Mouse (Mus musculus) ES-Bruce4 (cell line): ENCODE data around the gene Clrn3. TPM values are rescaled to one million over a fixed set of nuclear protein-coding genes. Genes with fewer than 3 reads are reported as not detected.

ENCODE experiments used
- H3K27ac ChIP-seq: 2 replicates; pipeline ENCODE4 v1.5.1; 2012; ENCODE audit warnings: low read length, inconsistent platforms; ENCODE audit not compliant: insufficient read depth
- H3K27me3 ChIP-seq: 2 replicates; pipeline ENCODE4 v1.6.1; 2012; ENCODE audit warnings: mild to moderate bottlenecking, low read length, inconsistent platforms; ENCODE audit not compliant: control insufficient read depth, poor library complexity, insufficient read depth, severe bottlenecking
- H3K36me3 ChIP-seq: 2 replicates; pipeline ENCODE4 v1.6.1; 2012; ENCODE audit warnings: inconsistent platforms, mild to moderate bottlenecking, low read length, moderate library complexity; ENCODE audit not compliant: control insufficient read depth, poor library complexity, insufficient read depth, severe bottlenecking
- H3K4me1 ChIP-seq: one replicate; pipeline ENCODE4 v1.8.1; 2011; ENCODE audit warnings: low read length; ENCODE audit not compliant: control insufficient read depth, insufficient read depth
- H3K4me3 ChIP-seq: 2 replicates; pipeline ENCODE4 v1.5.1; 2011; ENCODE audit warnings: low read depth, mild to moderate bottlenecking, low read length
- H3K9ac ChIP-seq: 2 replicates; pipeline ENCODE4 v1.6.1; 2012; ENCODE audit warnings: low read depth, mild to moderate bottlenecking, inconsistent platforms; ENCODE audit not compliant: poor library complexity, severe bottlenecking
- H3K9me3 ChIP-seq: replicated peaks from 2 replicates; pipeline ENCODE4 v1.6.1; 2012; ENCODE audit warnings: mild to moderate bottlenecking, low read length, inconsistent platforms; ENCODE audit not compliant: control insufficient read depth, poor library complexity, insufficient read depth, severe bottlenecking
- CTCF ChIP-seq: IDR thresholded peaks from one replicate; pipeline ENCODE4 v1.8.1; 2011; ENCODE audit warnings: low read depth, low read length
- EP300 ChIP-seq: IDR thresholded peaks from 2 replicates; pipeline ENCODE4 v1.6.1; 2011; ENCODE audit warnings: low read depth, low read length; ENCODE audit not compliant: insufficient read depth
- POLR2A ChIP-seq: IDR thresholded peaks from one replicate; pipeline ENCODE4 v1.8.1; 2011; ENCODE audit warnings: low read length; ENCODE audit not compliant: insufficient read depth
- polyA plus RNA-seq: library from polyadenylated mRNA; stranded (reverse); fragments of >200 nt; gene quantifications from 2 replicates; pipeline ENCODE4 v1.2.4, GENCODE M21; 2011; ENCODE audit warnings: low read depth; ENCODE audit not compliant: missing spikeins, insufficient read depth, insufficient read length

Gene Clrn3
- polyA plus RNA-seq, 1 experiment: not detected

- Histone ChIP-seq H3K9ac (no peak overlapping the region), H3K27me3 (no peaks in the 10 kb centered on the region; the same call in 1 of the 2 replicates), H3K4me3 (no peak overlapping the region), H3K27ac (no peak overlapping the region), H3K36me3 (no peaks in the 10 kb centered on the region), H3K4me1 (no peaks in the 10 kb centered on the region), H3K9me3 (no peaks in the 10 kb centered on the region)
- TF ChIP-seq CTCF (no peak), POLR2A (no peak), EP300 (no peak)
These were observed 13.8 kb upstream of the Clrn3 start for GRCm38 (mm10) chr7:135542235-135542634.

GRCm38 (mm10) chr7:135539429-135539828 is 11.0 kb upstream of the Clrn3 start:
- Histone ChIP-seq H3K4me3 (no peak overlapping the region), H3K9ac (no peak overlapping the region)
- TF ChIP-seq CTCF (no peak), EP300 (no peak), POLR2A (no peak)

GRCm38 (mm10) chr7:135537948-135538741 is 9.7 kb upstream of the Clrn3 start:
- peak overlapping the region; percentile 47 for H3K9ac ChIP-seq
- no peaks in the 10 kb centered on the region; the same call in 1 of the 2 replicates for H3K27me3 ChIP-seq
- no peaks in the 10 kb centered on the region for H3K4me1 ChIP-seq
- no peak overlapping the region for H3K27ac ChIP-seq
- TF ChIP-seq CTCF: no peak
- no peak for TF ChIP-seq EP300
- TF ChIP-seq POLR2A: no peak
- H3K36me3 ChIP-seq: no peaks in the 10 kb centered on the region
- peak overlapping the region; percentile 65 for H3K4me3 ChIP-seq
- H3K9me3 ChIP-seq: no peaks in the 10 kb centered on the region

More at GRCm38 (mm10) chr7:135539429-135539828, 11.0 kb upstream of the Clrn3 start:
- Histone ChIP-seq H3K36me3 (no peaks in the 10 kb centered on the region), H3K27me3 (no peaks in the 10 kb centered on the region; the same call in 1 of the 2 replicates), H3K9me3 (no peaks in the 10 kb centered on the region), H3K4me1 (no peaks in the 10 kb centered on the region), H3K27ac (no peak overlapping the region)

DNA sequence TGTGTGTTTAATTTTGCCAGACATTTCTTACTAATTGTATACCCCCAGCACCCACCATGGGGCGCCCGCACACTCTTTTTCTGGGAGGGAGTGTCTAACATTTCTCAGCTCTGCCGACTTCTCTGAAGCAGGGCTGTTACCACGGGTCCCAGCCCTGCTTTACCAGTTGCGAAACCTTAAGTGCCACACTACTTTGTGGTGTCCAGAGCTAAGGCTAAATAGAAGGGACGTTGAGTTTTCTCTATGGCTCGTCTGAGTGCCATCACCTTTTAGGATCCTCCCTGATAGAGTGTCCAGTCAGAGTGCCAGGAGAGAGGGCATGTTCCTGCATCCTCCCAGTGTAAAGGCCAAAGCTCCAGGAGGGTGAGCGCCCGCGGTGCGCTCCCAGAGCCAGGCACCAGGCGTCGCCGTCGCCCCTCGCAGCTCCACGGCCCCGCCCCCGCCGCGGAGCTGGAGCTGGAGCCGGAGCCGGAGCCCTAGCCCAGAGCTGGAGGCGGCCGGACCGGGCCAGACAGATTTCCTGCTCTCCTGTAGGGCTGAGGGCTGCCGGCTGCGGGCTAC is 9.0 kb upstream of the Clrn3 start, which contains the start of gene Ptpre:
Gene Ptpre (plus strand): TSS at position 141 of the 561 bp plus-strand sequence.
- H3K36me3 ChIP-seq: no peaks in the 10 kb centered on the region
- TF ChIP-seq CTCF (peak; percentile 56), POLR2A (no peak)
- peak within 1 kb of the TSS; percentile 47 for H3K9ac ChIP-seq
- no peaks in the 10 kb centered on the region for H3K9me3 ChIP-seq
- peak within 1 kb of the TSS; percentile 65 for H3K4me3 ChIP-seq
- H3K4me1 ChIP-seq: no peaks in the 10 kb centered on the region
- H3K27ac ChIP-seq: no peak within 1 kb of the TSS
- no peaks in the 10 kb centered on the region; the same call in 1 of the 2 replicates for H3K27me3 ChIP-seq

DNA sequence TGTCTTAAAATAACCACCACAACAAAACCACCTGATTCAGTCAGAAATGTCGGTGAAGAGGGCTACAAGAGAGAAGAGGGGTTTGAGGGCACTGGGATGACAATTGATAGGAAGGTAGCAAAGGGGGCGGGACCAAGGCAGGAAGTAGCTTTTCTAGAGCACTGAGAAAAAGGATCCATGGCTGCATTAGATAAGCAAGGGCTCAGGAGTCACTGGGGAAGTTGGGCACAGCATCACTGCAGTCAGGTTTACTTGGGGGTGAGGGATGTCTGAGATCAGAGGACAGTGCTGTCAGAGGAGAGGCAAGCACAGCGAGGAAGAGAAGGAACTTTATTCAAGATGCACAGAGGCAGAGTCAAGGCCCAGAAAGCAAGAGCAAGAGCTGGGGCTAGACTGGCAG is 7.5 kb upstream of the Clrn3 start:
- Histone ChIP-seq H3K36me3 (no peaks in the 10 kb centered on the region), H3K4me3 (no peak overlapping the region), H3K9ac (no peak overlapping the region), H3K9me3 (no peaks in the 10 kb centered on the region), H3K27me3 (no peaks in the 10 kb centered on the region; the same call in 1 of the 2 replicates), H3K27ac (no peak overlapping the region), H3K4me1 (no peaks in the 10 kb centered on the region)
- no peak for TF ChIP-seq CTCF
- TF ChIP-seq EP300: no peak
- no peak for TF ChIP-seq POLR2A
